Mouse (Mus musculus) embryonic fibroblast, embryonic 13.5 days (primary cell): Measurements from ENCODE around the gene Cxcr3. TPM values are rescaled to one million over a fixed set of nuclear protein-coding genes. Genes with fewer than 3 reads are reported as not detected.

Source experiments
- H3K27ac ChIP-seq: 2 replicates; pipeline ENCODE4 v1.5.1; 2012; ENCODE audit warnings: low read length, control low read depth, inconsistent platforms; ENCODE audit not compliant: insufficient read depth
- H3K4me1 ChIP-seq: 2 replicates; pipeline ENCODE4 v1.6.1; 2011; ENCODE audit warnings: low read length; ENCODE audit not compliant: control insufficient read depth, insufficient read depth
- H3K4me3 ChIP-seq: 2 replicates; pipeline ENCODE4 v1.5.1; 2011; ENCODE audit warnings: mild to moderate bottlenecking, control low read depth, low read length; ENCODE audit not compliant: insufficient read depth
- CTCF ChIP-seq: IDR thresholded peaks from 2 replicates; pipeline ENCODE4 v1.5.1; 2011; ENCODE audit warnings: mild to moderate bottlenecking, control low read depth, low read length, moderate library complexity, borderline replicate concordance; ENCODE audit not compliant: insufficient read depth
- POLR2A ChIP-seq: IDR thresholded peaks from 2 replicates; pipeline ENCODE4 v1.6.1; 2011; ENCODE audit warnings: low read depth, mild to moderate bottlenecking, control low read depth, low read length, moderate library complexity
- polyA plus RNA-seq: library from polyadenylated mRNA; stranded (reverse); fragments of >200 nt; gene quantifications from 2 replicates; pipeline ENCODE4 v1.2.4, GENCODE M21; 2011; ENCODE audit warnings: low read depth; ENCODE audit not compliant: missing spikeins, insufficient read length

Cxcr3 gene
- not detected in 2 replicates for polyA plus RNA-seq

DNA sequence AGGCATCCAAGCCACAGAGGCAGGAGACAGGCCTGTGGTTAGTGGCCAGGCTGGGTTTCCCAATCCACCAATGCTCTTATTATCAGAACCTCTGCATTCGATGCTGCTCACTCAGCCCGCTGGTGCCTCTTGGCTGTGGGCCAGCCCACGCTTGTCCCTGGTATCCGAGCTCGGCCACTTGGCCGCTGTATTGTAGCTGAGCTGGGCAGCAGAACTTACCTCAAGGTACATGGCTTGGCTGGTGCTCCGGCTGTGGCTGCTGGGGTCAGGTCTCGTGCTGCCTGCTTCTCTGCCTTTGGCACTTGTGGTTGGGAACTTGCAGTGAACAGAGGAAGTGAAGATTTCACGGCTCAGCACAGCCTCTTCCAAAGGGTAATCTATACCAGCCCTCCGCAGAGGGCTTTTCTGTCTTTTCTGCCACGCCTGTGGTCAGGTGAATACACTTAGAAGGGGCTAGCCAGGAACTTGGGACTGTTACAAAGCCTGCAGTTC is at the start of gene Cxcr3:
Cxcr3 (minus strand) TSS at position 442 of the 492 bp plus-strand sequence.
- Histone ChIP-seq H3K27ac (no peak within 1 kb of the TSS), H3K4me3 (no peak within 1 kb of the TSS), H3K4me1 (no peaks in the 10 kb centered on the region)
- TF ChIP-seq CTCF (no peak), POLR2A (no peak)

DNA sequence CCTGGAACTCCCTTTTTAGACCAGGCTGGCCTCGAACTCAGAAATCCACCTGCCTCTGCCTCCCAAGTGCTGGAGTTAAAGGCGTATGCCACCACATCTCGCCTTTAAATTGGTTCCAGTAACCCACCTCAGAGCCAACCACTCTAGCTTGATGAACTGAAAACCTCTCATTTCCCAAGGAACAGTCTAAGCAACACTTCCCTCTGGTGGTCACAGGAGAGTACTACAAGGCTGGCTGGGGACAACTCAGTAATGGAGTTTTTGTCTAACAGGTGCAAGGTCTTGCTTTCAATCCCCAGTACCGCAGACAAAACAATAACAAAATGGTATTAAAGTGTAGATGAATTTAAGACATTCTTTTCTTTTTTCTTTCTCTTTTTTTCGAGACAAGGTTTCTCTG is 38.0 kb upstream of the Cxcr3 start:
- TF ChIP-seq POLR2A (no peak), CTCF (no peak)
- Histone ChIP-seq H3K4me3 (no peak overlapping the region), H3K4me1 (no peaks in the 10 kb centered on the region), H3K27ac (no peak overlapping the region)

DNA sequence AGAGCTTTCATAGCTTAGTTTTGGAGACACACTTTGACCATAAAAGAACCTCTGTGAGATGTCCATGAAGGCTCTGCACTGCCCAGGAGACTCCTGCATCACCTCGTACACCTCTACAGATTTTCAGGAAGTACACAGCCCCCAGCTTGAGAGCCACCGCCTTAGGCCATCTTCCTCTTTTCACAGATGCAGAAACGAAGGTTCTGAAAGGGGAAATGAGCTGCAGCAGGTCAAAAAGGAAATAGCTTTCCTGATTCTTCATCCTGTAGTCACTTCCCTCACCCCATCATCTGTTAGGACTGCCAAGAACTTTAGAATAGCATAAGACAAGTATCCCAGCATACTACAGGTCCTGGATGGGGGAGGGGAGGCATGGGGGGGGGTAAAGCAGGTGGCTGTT is 36.2 kb upstream of the Cxcr3 start:
- H3K27ac ChIP-seq = no peak overlapping the region
- TF ChIP-seq POLR2A (no peak), CTCF (no peak)
- no peak overlapping the region for H3K4me3 ChIP-seq
- H3K4me1 ChIP-seq = no peaks in the 10 kb centered on the region

DNA sequence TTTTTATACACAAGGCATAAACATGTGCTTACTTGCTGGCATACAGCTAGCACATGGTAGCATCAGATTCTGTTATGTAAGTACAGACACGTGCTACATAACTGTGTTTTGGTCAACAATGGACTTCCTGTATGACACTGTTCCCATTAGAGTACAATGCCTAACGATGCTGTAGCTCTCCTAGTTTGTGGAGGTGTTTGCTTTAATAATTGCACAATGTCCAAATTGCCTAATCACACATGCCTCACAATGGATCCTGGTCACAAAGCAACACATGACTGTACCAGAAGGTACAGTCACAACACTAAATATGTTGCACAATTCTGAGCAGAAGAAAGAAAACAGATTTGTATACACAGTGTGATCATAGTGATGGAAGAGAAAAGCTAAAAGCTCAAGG is 35.4 kb upstream of the Cxcr3 start:
- H3K4me1 ChIP-seq = no peaks in the 10 kb centered on the region
- no peak overlapping the region for H3K4me3 ChIP-seq
- TF ChIP-seq CTCF = no peak
- TF ChIP-seq POLR2A = no peak
- H3K27ac ChIP-seq = no peak overlapping the region

DNA sequence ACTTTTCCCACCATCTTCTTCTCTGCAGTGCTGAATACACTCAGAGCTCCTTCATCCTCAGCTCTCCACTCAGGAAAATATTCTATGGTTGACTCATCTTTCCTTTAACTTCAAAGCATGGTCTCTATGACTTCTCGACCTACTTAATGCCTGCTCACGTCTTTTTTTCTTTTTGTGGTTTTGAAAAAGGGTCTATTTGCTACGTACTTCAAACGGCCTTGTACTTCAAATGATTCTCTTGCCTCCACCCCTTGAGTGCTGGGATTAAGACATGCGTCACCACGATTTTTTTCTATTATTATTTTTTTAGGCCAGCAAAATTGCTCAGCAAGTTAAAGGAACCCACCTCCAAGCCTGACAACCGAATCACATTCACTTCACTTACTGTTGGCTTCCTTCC is 33.2 kb upstream of the Cxcr3 start:
- TF ChIP-seq POLR2A = no peak
- TF ChIP-seq CTCF = no peak
- H3K27ac ChIP-seq = no peak overlapping the region
- H3K4me3 ChIP-seq = no peak overlapping the region
- no peaks in the 10 kb centered on the region for H3K4me1 ChIP-seq

DNA sequence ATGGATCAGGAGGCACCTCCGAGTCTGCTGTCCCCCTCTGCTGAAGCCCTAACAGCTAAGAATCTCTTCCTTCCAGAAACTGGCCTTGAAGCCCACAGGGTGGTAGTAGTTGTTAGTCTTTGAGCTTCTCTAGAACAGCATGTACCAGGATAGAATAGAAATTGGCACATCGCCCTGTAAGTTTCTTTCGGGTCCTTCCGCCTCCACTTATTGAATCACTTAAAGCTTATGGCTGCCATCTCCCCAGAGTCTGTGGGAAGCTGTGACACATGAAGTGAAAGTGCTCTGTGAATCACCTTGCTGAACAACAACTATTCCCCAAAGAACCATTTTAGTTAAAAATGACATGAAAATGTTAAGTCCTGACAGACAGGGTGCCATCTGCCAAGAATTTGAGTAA is 31.0 kb upstream of the Cxcr3 start:
- Histone ChIP-seq H3K4me3 (no peak overlapping the region), H3K27ac (no peak overlapping the region), H3K4me1 (no peaks in the 10 kb centered on the region)
- no peak for TF ChIP-seq POLR2A
- no peak for TF ChIP-seq CTCF

DNA sequence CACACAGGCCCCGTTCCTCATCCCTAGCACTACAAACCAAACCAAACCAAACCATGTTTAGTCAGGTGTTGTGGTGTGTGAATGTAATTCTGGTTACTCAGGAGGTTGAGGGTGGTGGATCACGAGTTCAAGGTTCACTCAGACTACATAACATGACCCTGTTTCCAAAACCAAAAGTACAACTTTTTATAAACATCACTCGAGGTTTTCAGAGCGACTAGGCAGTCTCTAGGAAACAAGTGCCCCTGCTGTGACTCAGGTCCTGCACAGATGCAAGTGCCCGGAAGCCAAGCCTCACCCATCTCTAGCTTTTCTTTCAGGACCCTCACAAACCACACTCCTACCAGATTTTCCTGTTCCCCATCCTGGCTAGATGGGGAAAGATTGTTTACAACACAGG is 30.6 kb upstream of the Cxcr3 start:
- Histone ChIP-seq H3K4me1 (no peaks in the 10 kb centered on the region), H3K4me3 (no peak overlapping the region), H3K27ac (no peak overlapping the region)
- TF ChIP-seq CTCF = no peak
- TF ChIP-seq POLR2A = no peak

DNA sequence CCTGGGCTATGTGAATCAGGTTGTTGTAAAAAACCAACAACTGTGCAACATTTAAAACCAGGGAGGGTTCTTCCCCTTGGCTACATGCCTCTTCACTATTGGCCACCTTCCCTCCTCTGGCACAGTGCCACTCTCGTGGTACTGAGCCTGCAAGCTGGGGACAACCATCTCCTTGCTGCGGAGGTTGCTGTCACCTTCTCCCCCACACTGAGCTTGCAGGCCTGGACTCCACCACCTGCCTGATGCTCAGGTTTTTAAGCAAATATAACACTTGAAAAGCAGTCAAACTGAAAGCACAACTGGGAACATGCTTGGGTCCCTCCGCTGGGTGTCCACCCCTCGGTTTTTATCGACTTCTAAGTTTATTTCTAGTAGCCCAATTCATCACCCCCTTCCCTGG is 20.4 kb upstream of the Cxcr3 start:
- TF ChIP-seq CTCF (no peak), POLR2A (no peak)

DNA sequence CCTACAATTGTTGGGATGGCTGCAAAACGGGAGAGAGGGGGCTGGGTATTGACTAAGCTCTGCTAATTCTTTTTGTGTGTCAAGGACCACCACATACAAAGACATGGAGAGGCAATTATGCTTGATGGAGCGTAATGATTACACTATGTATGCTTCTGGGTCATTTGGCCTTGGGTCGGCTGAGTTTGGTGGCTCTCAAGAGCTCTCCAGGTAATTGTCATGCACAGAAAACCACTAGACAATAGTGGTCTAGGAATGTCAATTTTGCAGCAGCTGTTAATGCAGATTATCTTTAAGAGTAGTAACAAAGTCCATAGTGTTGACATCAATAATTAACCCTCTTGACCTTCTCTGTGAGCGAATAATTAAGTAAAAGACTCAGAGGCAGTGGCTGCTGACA is 16.1 kb upstream of the Cxcr3 start:
- Histone ChIP-seq H3K4me1 (no peaks in the 10 kb centered on the region), H3K27ac (no peak overlapping the region), H3K4me3 (no peak overlapping the region)
- TF ChIP-seq CTCF (no peak), POLR2A (no peak)

More for the DNA sequence above, 20.4 kb upstream of the Cxcr3 start:
- H3K4me3 ChIP-seq = no peak overlapping the region
- no peak overlapping the region for H3K27ac ChIP-seq
- H3K4me1 ChIP-seq = no peaks in the 10 kb centered on the region

DNA sequence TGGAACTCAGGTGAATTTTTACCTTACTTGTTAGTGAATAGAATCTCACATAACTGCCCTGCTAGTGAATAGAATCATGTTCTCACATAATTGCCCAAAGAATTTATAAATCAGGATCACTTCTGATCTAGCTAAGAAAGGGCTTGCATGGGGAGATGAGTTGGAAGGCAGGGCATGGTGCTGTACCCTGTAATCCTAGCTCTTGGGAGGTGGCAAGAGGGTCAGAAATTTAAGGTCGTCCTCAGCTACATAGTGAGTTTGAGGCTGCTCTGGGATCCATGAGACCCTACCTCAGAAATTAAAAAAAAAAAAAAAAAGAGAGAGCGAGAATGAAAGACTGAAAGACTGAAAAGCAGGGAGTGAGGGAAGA is 7.0 kb upstream of the Cxcr3 start:
- H3K4me3 ChIP-seq = no peak overlapping the region
- H3K4me1 ChIP-seq = no peaks in the 10 kb centered on the region
- H3K27ac ChIP-seq = no peak overlapping the region
- no peak for TF ChIP-seq CTCF
- TF ChIP-seq POLR2A = no peak
